Mouse (Mus musculus): ENCODE data around the gene Cox6b2. TPM values are rescaled to one million over a fixed set of nuclear protein-coding genes. Genes with fewer than 3 reads are reported as not detected.
A peak's percentile ranks its signal among the peaks of the same experiment; 100 is the strongest.

Gene Cox6b2
- total RNA-seq, 1 experiment, result 46.4 TPM

- Histone ChIP-seq H3K4me3 (ENCODE audit: insufficient read depth in 1 of 2, low read depth in 1 of 2, low read length in 2 of 2, poor library complexity in 1 of 2, severe bottlenecking in 1 of 2) (no peak overlapping the region), H3K36me3 (ENCODE audit: control insufficient read depth, insufficient read depth, low read length, poor library complexity, severe bottlenecking) (peaks cover 8% of the 10 kb centered on the region; the same call in 1 of the 2 replicates), H3K9me3 (ENCODE audit: control insufficient read depth, insufficient read depth, low read depth, low read length) (no peaks in the 10 kb centered on the region), H3K27ac (ENCODE audit: insufficient read depth, low read depth, low read length, poor library complexity, severe bottlenecking) (no peak overlapping the region), H3K9ac (ENCODE audit: insufficient read depth, low read depth, low read length, poor library complexity, severe bottlenecking) (no peak overlapping the region), H3K4me1 (ENCODE audit: control insufficient read depth in 2 of 2, insufficient read depth in 2 of 2, low read length in 2 of 2, poor library complexity in 1 of 2) (peaks cover 0 to 7% of the 10 kb centered on the region in 2 experiments; a peak in 2 of 4 replicates)
- in situ Hi-C loops (cut with MboI; ENCODE audit: low sequenced_read_pairs in 2 of 2, unreplicated experiment in 2 of 2), result no loop called here
- DNase-seq (ENCODE audit: low read depth, low spot score), result no peak
- TF ChIP-seq CHD2 (IDR thresholded peaks at IDR 0.05; ENCODE audit: low read depth, low read length) (no peak), ZNF384 (IDR thresholded peaks at IDR 0.05; ENCODE audit: low read depth, low read length) (no peak), ZC3H11A (IDR thresholded peaks at IDR 0.05; ENCODE audit: borderline replicate concordance, low read depth, low read length) (no peak), HCFC1 (IDR thresholded peaks at IDR 0.05; ENCODE audit: borderline replicate concordance, insufficient read depth, low read length) (no peak), MAFK (IDR thresholded peaks at IDR 0.05; ENCODE audit: insufficient read depth, low read depth, low read length) (no peak)
Measured at GRCm38 (mm10) chr7:4719276-4719675, 33.6 kb downstream of the Cox6b2 start.

GRCm38 (mm10) chr7:4716955-4717354 is 35.9 kb downstream of the Cox6b2 start:
- no peak for TF ChIP-seq MAFK (IDR thresholded peaks at IDR 0.05; ENCODE audit: insufficient read depth, low read depth, low read length)
- no peak for TF ChIP-seq HCFC1 (IDR thresholded peaks at IDR 0.05; ENCODE audit: borderline replicate concordance, insufficient read depth, low read length)
- no peak for TF ChIP-seq CHD2 (IDR thresholded peaks at IDR 0.05; ENCODE audit: low read depth, low read length)
- TF ChIP-seq ZC3H11A (IDR thresholded peaks at IDR 0.05; ENCODE audit: borderline replicate concordance, low read depth, low read length), result no peak
- no peak for TF ChIP-seq ZNF384 (IDR thresholded peaks at IDR 0.05; ENCODE audit: low read depth, low read length)
- H3K4me3 ChIP-seq (ENCODE audit: insufficient read depth in 1 of 2, low read depth in 1 of 2, low read length in 2 of 2, poor library complexity in 1 of 2, severe bottlenecking in 1 of 2), result no peak overlapping the region
- peaks cover 15% of the 10 kb centered on the region; the same call in 1 of the 2 replicates for H3K36me3 ChIP-seq (ENCODE audit: control insufficient read depth, insufficient read depth, low read length, poor library complexity, severe bottlenecking)
- no peak overlapping the region for H3K27ac ChIP-seq (ENCODE audit: insufficient read depth, low read depth, low read length, poor library complexity, severe bottlenecking)
- peaks cover 0 to 7% of the 10 kb centered on the region in 2 experiments; a peak in 2 of 4 replicates for H3K4me1 ChIP-seq (ENCODE audit: control insufficient read depth in 2 of 2, insufficient read depth in 2 of 2, low read length in 2 of 2, poor library complexity in 1 of 2)
- in situ Hi-C loops (cut with MboI; ENCODE audit: low sequenced_read_pairs in 2 of 2, unreplicated experiment in 2 of 2), result no loop called here
- no peak overlapping the region for H3K9ac ChIP-seq (ENCODE audit: insufficient read depth, low read depth, low read length, poor library complexity, severe bottlenecking)
- no peak for DNase-seq (ENCODE audit: low read depth, low spot score)
- no peaks in the 10 kb centered on the region for H3K9me3 ChIP-seq (ENCODE audit: control insufficient read depth, insufficient read depth, low read depth, low read length)

- H3K36me3 ChIP-seq (ENCODE audit: control insufficient read depth, insufficient read depth, low read length, poor library complexity, severe bottlenecking), result peaks cover 33% of the 10 kb centered on the region
- no peak overlapping the region for H3K27ac ChIP-seq (ENCODE audit: insufficient read depth, low read depth, low read length, poor library complexity, severe bottlenecking)
- in situ Hi-C loops (cut with MboI; ENCODE audit: low sequenced_read_pairs in 2 of 2, unreplicated experiment in 2 of 2), result no loop called here
- no peak for TF ChIP-seq HCFC1 (IDR thresholded peaks at IDR 0.05; ENCODE audit: borderline replicate concordance, insufficient read depth, low read length)
- no peak for TF ChIP-seq ZC3H11A (IDR thresholded peaks at IDR 0.05; ENCODE audit: borderline replicate concordance, low read depth, low read length)
- TF ChIP-seq MAFK (IDR thresholded peaks at IDR 0.05; ENCODE audit: insufficient read depth, low read depth, low read length), result no peak
- TF ChIP-seq ZNF384 (IDR thresholded peaks at IDR 0.05; ENCODE audit: low read depth, low read length), result no peak
- TF ChIP-seq CHD2 (IDR thresholded peaks at IDR 0.05; ENCODE audit: low read depth, low read length), result no peak
- no peak overlapping the region for H3K4me3 ChIP-seq (ENCODE audit: insufficient read depth in 1 of 2, low read depth in 1 of 2, low read length in 2 of 2, poor library complexity in 1 of 2, severe bottlenecking in 1 of 2)
- DNase-seq (ENCODE audit: low read depth, low spot score), result no peak
- H3K9me3 ChIP-seq (ENCODE audit: control insufficient read depth, insufficient read depth, low read depth, low read length), result no peaks in the 10 kb centered on the region
- no peak overlapping the region for H3K9ac ChIP-seq (ENCODE audit: insufficient read depth, low read depth, low read length, poor library complexity, severe bottlenecking)
- H3K4me1 ChIP-seq (ENCODE audit: control insufficient read depth in 2 of 2, insufficient read depth in 2 of 2, low read length in 2 of 2, poor library complexity in 1 of 2), result peaks cover 0 to 7% of the 10 kb centered on the region in 2 experiments; a peak in 2 of 4 replicates
Measured at GRCm38 (mm10) chr7:4712594-4712993, 40.3 kb downstream of the Cox6b2 start.

- peak overlapping the region; percentile 72; the same call in 1 of the 2 replicates for H3K27ac ChIP-seq (ENCODE audit: insufficient read depth, low read depth, low read length, poor library complexity, severe bottlenecking)
- in situ Hi-C loops (cut with MboI; ENCODE audit: low sequenced_read_pairs in 2 of 2, unreplicated experiment in 2 of 2), result no loop called here
- H3K4me3 ChIP-seq (ENCODE audit: insufficient read depth in 1 of 2, low read depth in 1 of 2, low read length in 2 of 2, poor library complexity in 1 of 2, severe bottlenecking in 1 of 2), result peak overlapping the region; percentile 53 to 55
- no peaks in the 10 kb centered on the region for H3K9me3 ChIP-seq (ENCODE audit: control insufficient read depth, insufficient read depth, low read depth, low read length)
- peak; percentile 66 for DNase-seq (ENCODE audit: low read depth, low spot score)
- no peak for TF ChIP-seq ZC3H11A (IDR thresholded peaks at IDR 0.05; ENCODE audit: borderline replicate concordance, low read depth, low read length)
- peak overlapping the region; percentile 77; the same call in 1 of the 2 replicates for H3K9ac ChIP-seq (ENCODE audit: insufficient read depth, low read depth, low read length, poor library complexity, severe bottlenecking)
- H3K4me1 ChIP-seq (ENCODE audit: control insufficient read depth in 2 of 2, insufficient read depth in 2 of 2, low read length in 2 of 2, poor library complexity in 1 of 2), result peaks cover 15 to 17% of the 10 kb centered on the region in 2 experiments
- peaks cover 11% of the 10 kb centered on the region for H3K36me3 ChIP-seq (ENCODE audit: control insufficient read depth, insufficient read depth, low read length, poor library complexity, severe bottlenecking)
Measured at GRCm38 (mm10) chr7:4705098-4705497, 47.8 kb downstream of the Cox6b2 start.

GRCm38 (mm10) chr7:4703195-4703594 is 49.7 kb downstream of the Cox6b2 start:
- Histone ChIP-seq H3K4me3 (ENCODE audit: insufficient read depth in 1 of 2, low read depth in 1 of 2, low read length in 2 of 2, poor library complexity in 1 of 2, severe bottlenecking in 1 of 2) (no peak overlapping the region), H3K36me3 (ENCODE audit: control insufficient read depth, insufficient read depth, low read length, poor library complexity, severe bottlenecking) (peaks cover 8% of the 10 kb centered on the region), H3K9me3 (ENCODE audit: control insufficient read depth, insufficient read depth, low read depth, low read length) (no peaks in the 10 kb centered on the region), H3K27ac (ENCODE audit: insufficient read depth, low read depth, low read length, poor library complexity, severe bottlenecking) (peak overlapping the region; percentile 72; the same call in 1 of the 2 replicates), H3K9ac (ENCODE audit: insufficient read depth, low read depth, low read length, poor library complexity, severe bottlenecking) (peak overlapping the region; percentile 50; the same call in 1 of the 2 replicates), H3K4me1 (ENCODE audit: control insufficient read depth in 2 of 2, insufficient read depth in 2 of 2, low read length in 2 of 2, poor library complexity in 1 of 2) (peaks cover 17% of the 10 kb centered on the region in 2 experiments)
- DNase-seq (ENCODE audit: low read depth, low spot score), result no peak
- TF ChIP-seq CHD2 (IDR thresholded peaks at IDR 0.05; ENCODE audit: low read depth, low read length) (no peak), ZNF384 (IDR thresholded peaks at IDR 0.05; ENCODE audit: low read depth, low read length) (no peak), MAFK (IDR thresholded peaks at IDR 0.05; ENCODE audit: insufficient read depth, low read depth, low read length) (no peak), HCFC1 (IDR thresholded peaks at IDR 0.05; ENCODE audit: borderline replicate concordance, insufficient read depth, low read length) (no peak), ZC3H11A (IDR thresholded peaks at IDR 0.05; ENCODE audit: borderline replicate concordance, low read depth, low read length) (no peak)
- in situ Hi-C loops (cut with MboI; ENCODE audit: low sequenced_read_pairs in 2 of 2, unreplicated experiment in 2 of 2), result no loop called here

Data from ES-E14 (cell line).